Mouse (Mus musculus): ENCODE data around the gene Myocd. TPM values are rescaled to one million over a fixed set of nuclear protein-coding genes. Genes with fewer than 3 reads are reported as not detected.
A peak's percentile ranks its signal among the peaks of the same experiment; 100 is the strongest.

Gene Myocd
- polyA plus RNA-seq, 1 experiment from 2014 or later: 2.9 TPM

- H3K4me3 ChIP-seq (ENCODE audit: low read depth, low read length): no peak overlapping the region
- H3K9ac ChIP-seq (ENCODE audit: low read depth, low read length): no peak overlapping the region
- no peak overlapping the region for H3K4me2 ChIP-seq (ENCODE audit: low read depth, low read length)
- DNase-seq (ENCODE audit: low spot score) (no peak), ATAC-seq (ENCODE audit: low read depth) (no peak)
- H3K27me3 ChIP-seq (replicated peaks; ENCODE audit: control insufficient read depth, insufficient read depth, low read length): no peaks in the 10 kb centered on the region
- H3K4me1 ChIP-seq (ENCODE audit: control insufficient read depth, insufficient read depth, low read length): no peaks in the 10 kb centered on the region
- no peak overlapping the region for H3K27ac ChIP-seq (replicated peaks; ENCODE audit: low read depth, low read length)
- H3K9me3 ChIP-seq (ENCODE audit: control insufficient read depth, low read length): no peaks in the 10 kb centered on the region
- H3K36me3 ChIP-seq (ENCODE audit: control insufficient read depth, insufficient read depth, low read length): no peaks in the 10 kb centered on the region
- WGBS: 63% methylated on average over 6 of the region's 6 CpGs
Measured at GRCm38 (mm10) chr11:65263466-65263865, 6.3 kb downstream of the Myocd start.

GRCm38 (mm10) chr11:65258997-65259396, 10.8 kb downstream of the Myocd start:
- H3K36me3 ChIP-seq (ENCODE audit: control insufficient read depth, insufficient read depth, low read length): no peaks in the 10 kb centered on the region
- H3K4me1 ChIP-seq (ENCODE audit: control insufficient read depth, insufficient read depth, low read length): 0 out of 2 replicates have a peak, but pooled peaks cover 3% of the 10 kb centered on the region
- DNase-seq (ENCODE audit: low spot score): no peak
- no peak overlapping the region for H3K27ac ChIP-seq (replicated peaks; ENCODE audit: low read depth, low read length)
- H3K9ac ChIP-seq (ENCODE audit: low read depth, low read length): no peak overlapping the region
- no peaks in the 10 kb centered on the region for H3K9me3 ChIP-seq (ENCODE audit: control insufficient read depth, low read length)
- no peak overlapping the region for H3K4me3 ChIP-seq (ENCODE audit: low read depth, low read length)
- WGBS: 89% methylated on average over 4 of the region's 4 CpGs
- no peak for ATAC-seq (ENCODE audit: low read depth)
- no peaks in the 10 kb centered on the region; the same call in 1 of the 2 replicates for H3K27me3 ChIP-seq (replicated peaks; ENCODE audit: control insufficient read depth, insufficient read depth, low read length)
- no peak overlapping the region for H3K4me2 ChIP-seq (ENCODE audit: low read depth, low read length)

DNA sequence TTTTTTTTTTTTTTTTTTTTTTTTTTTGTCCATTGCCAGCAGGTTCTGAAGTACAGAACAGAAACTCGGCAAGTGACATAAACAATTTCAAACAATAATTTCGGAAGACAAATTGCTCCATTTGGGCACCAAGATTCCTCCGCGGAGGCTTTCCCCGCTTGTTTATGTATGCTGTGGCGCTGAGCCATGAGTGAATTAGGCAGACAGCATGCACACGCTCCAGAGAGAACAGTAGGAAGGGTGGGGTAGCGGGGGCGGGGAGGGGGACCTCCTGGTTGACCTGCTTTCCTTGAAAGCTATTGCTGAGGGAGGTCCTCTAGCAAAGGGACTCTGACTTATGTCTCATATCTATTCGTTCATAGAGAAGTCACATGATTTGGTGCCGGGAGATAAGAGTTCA, 13.6 kb downstream of the Myocd start:
- Histone ChIP-seq H3K27me3 (replicated peaks; ENCODE audit: control insufficient read depth, insufficient read depth, low read length) (no peaks in the 10 kb centered on the region; the same call in 1 of the 2 replicates), H3K4me2 (ENCODE audit: low read depth, low read length) (no peak overlapping the region), H3K4me3 (ENCODE audit: low read depth, low read length) (no peak overlapping the region), H3K27ac (replicated peaks; ENCODE audit: low read depth, low read length) (no peak overlapping the region), H3K9ac (ENCODE audit: low read depth, low read length) (no peak overlapping the region), H3K36me3 (ENCODE audit: control insufficient read depth, insufficient read depth, low read length) (no peaks in the 10 kb centered on the region), H3K4me1 (ENCODE audit: control insufficient read depth, insufficient read depth, low read length) (0 out of 2 replicates have a peak, but pooled peaks cover 3% of the 10 kb centered on the region), H3K9me3 (ENCODE audit: control insufficient read depth, low read length) (no peaks in the 10 kb centered on the region)
- ATAC-seq (ENCODE audit: low read depth): no peak
- 62% methylated on average over 11 of the region's 11 CpGs for WGBS
- DNase-seq (ENCODE audit: low spot score): peak; percentile 10

- Histone ChIP-seq H3K4me3 (ENCODE audit: low read depth, low read length) (no peak overlapping the region), H3K36me3 (ENCODE audit: control insufficient read depth, insufficient read depth, low read length) (no peaks in the 10 kb centered on the region), H3K27me3 (replicated peaks; ENCODE audit: control insufficient read depth, insufficient read depth, low read length) (no peaks in the 10 kb centered on the region; the same call in 1 of the 2 replicates), H3K9me3 (ENCODE audit: control insufficient read depth, low read length) (no peaks in the 10 kb centered on the region), H3K9ac (ENCODE audit: low read depth, low read length) (no peak overlapping the region), H3K4me2 (ENCODE audit: low read depth, low read length) (no peak overlapping the region), H3K4me1 (ENCODE audit: control insufficient read depth, insufficient read depth, low read length) (0 out of 2 replicates have a peak, but pooled peaks cover 3% of the 10 kb centered on the region), H3K27ac (replicated peaks; ENCODE audit: low read depth, low read length) (no peak overlapping the region)
- no peak for DNase-seq (ENCODE audit: low spot score)
- ATAC-seq (ENCODE audit: low read depth): no peak
- 59% methylated on average over 6 of the region's 6 CpGs for WGBS
Measured at GRCm38 (mm10) chr11:65255564-65255963, 14.2 kb downstream of the Myocd start.

DNA sequence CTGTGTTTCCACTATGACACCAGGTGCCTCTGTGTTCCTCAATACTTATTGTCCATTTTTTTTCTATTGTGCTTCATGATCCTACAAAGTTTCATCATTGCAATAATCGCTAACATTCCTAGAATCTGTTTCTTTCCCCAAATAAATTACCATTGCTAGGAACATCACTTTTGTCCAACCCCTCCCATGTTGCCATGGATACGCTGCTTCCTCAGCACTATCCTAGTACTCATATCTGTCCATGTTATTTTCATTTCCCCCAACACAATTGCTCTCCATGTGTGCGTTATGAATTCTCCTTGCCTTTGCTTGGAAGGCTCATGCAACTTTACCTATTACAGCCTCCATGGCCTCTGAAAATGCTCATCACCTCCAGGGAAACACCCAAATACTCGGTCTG, 19.4 kb downstream of the Myocd start:
- no peak overlapping the region for H3K4me2 ChIP-seq (ENCODE audit: low read depth, low read length)
- H3K4me3 ChIP-seq (ENCODE audit: low read depth, low read length): no peak overlapping the region
- whole genome bisulfite sequencing: 92% methylated on average over 4 of the region's 4 CpGs
- H3K27ac ChIP-seq (replicated peaks; ENCODE audit: low read depth, low read length): no peak overlapping the region
- H3K9me3 ChIP-seq (ENCODE audit: control insufficient read depth, low read length): no peaks in the 10 kb centered on the region
- no peaks in the 10 kb centered on the region for H3K36me3 ChIP-seq (ENCODE audit: control insufficient read depth, insufficient read depth, low read length)
- no peaks in the 10 kb centered on the region; the same call in 1 of the 2 replicates for H3K27me3 ChIP-seq (replicated peaks; ENCODE audit: control insufficient read depth, insufficient read depth, low read length)
- no peak for ATAC-seq (ENCODE audit: low read depth)
- no peak for DNase-seq (ENCODE audit: low spot score)
- H3K9ac ChIP-seq (ENCODE audit: low read depth, low read length): no peak overlapping the region
- no peaks in the 10 kb centered on the region for H3K4me1 ChIP-seq (ENCODE audit: control insufficient read depth, insufficient read depth, low read length)

- H3K4me3 ChIP-seq (ENCODE audit: low read depth, low read length): no peak overlapping the region
- H3K4me2 ChIP-seq (ENCODE audit: low read depth, low read length): no peak overlapping the region
- no peaks in the 10 kb centered on the region for H3K9me3 ChIP-seq (ENCODE audit: control insufficient read depth, low read length)
- no peak overlapping the region for H3K27ac ChIP-seq (replicated peaks; ENCODE audit: low read depth, low read length)
- DNase-seq (ENCODE audit: low spot score): no peak
- H3K36me3 ChIP-seq (ENCODE audit: control insufficient read depth, insufficient read depth, low read length): no peaks in the 10 kb centered on the region
- H3K4me1 ChIP-seq (ENCODE audit: control insufficient read depth, insufficient read depth, low read length): no peaks in the 10 kb centered on the region
- WGBS: 81% methylated on average over 8 of the region's 8 CpGs
- no peak overlapping the region for H3K9ac ChIP-seq (ENCODE audit: low read depth, low read length)
- ATAC-seq (ENCODE audit: low read depth): no peak
- no peaks in the 10 kb centered on the region for H3K27me3 ChIP-seq (replicated peaks; ENCODE audit: control insufficient read depth, insufficient read depth, low read length)
Measured at GRCm38 (mm10) chr11:65246301-65247054, 23.3 kb downstream of the Myocd start.

DNA sequence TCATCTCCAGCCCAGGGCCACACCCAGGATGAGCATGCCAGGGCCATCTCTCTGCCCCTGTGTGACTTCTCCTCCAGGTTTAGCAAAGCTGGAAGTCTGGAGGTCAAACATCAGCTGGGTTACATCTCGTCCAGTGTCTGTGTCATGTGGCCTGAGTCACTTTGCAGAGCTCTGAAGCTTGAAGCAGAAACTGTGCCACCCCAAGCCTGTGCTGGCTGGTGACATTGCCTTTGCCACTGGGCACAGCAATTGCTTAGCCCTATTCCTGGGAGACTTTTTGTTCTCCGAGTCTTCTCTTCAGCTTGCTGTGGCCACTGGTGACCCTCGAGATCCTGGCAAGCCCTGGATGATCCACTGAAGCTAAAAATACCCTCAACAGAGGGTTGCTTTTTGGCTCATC, 26.2 kb downstream of the Myocd start:
- H3K9me3 ChIP-seq (ENCODE audit: control insufficient read depth, low read length): no peaks in the 10 kb centered on the region
- H3K36me3 ChIP-seq (ENCODE audit: control insufficient read depth, insufficient read depth, low read length): no peaks in the 10 kb centered on the region
- H3K4me3 ChIP-seq (ENCODE audit: low read depth, low read length): no peak overlapping the region
- no peak for DNase-seq (ENCODE audit: low spot score)
- no peak overlapping the region for H3K27ac ChIP-seq (replicated peaks; ENCODE audit: low read depth, low read length)
- ATAC-seq (ENCODE audit: low read depth): no peak
- no peak overlapping the region for H3K9ac ChIP-seq (ENCODE audit: low read depth, low read length)
- H3K27me3 ChIP-seq (replicated peaks; ENCODE audit: control insufficient read depth, insufficient read depth, low read length): no peaks in the 10 kb centered on the region
- 69% methylated on average over 3 of the region's 3 CpGs for WGBS
- no peaks in the 10 kb centered on the region for H3K4me1 ChIP-seq (ENCODE audit: control insufficient read depth, insufficient read depth, low read length)
- no peak overlapping the region for H3K4me2 ChIP-seq (ENCODE audit: low read depth, low read length)

DNA sequence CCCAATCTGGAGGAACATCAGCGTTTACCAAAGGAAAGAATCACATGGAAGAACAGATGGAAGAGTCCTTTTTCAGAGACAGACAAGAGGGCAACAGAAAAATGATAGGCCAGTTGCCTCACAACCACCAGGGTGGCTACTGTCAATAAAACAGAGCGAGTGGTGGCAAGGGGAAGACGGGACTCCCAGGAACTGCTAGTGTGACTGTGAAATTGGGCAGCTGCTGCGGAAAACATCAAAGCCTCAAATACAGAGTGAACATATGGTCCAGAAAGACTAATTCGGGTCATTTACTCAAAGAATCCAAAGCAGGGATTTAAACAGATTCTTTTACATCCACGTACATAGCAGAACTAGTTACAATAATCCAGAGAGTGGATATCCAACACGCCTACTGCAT, 29.3 kb downstream of the Myocd start:
- Histone ChIP-seq H3K4me3 (ENCODE audit: low read depth, low read length) (no peak overlapping the region), H3K27ac (replicated peaks; ENCODE audit: low read depth, low read length) (no peak overlapping the region), H3K4me2 (ENCODE audit: low read depth, low read length) (no peak overlapping the region), H3K9me3 (ENCODE audit: control insufficient read depth, low read length) (no peaks in the 10 kb centered on the region), H3K36me3 (ENCODE audit: control insufficient read depth, insufficient read depth, low read length) (no peaks in the 10 kb centered on the region), H3K4me1 (ENCODE audit: control insufficient read depth, insufficient read depth, low read length) (no peaks in the 10 kb centered on the region), H3K27me3 (replicated peaks; ENCODE audit: control insufficient read depth, insufficient read depth, low read length) (no peaks in the 10 kb centered on the region), H3K9ac (ENCODE audit: low read depth, low read length) (no peak overlapping the region)
- ATAC-seq (ENCODE audit: low read depth) (peak; percentile 50; the same call in 1 of the 2 replicates), DNase-seq (ENCODE audit: low spot score) (peak; percentile 42)
- 64% methylated on average over 7 of the region's 7 CpGs for WGBS

DNA sequence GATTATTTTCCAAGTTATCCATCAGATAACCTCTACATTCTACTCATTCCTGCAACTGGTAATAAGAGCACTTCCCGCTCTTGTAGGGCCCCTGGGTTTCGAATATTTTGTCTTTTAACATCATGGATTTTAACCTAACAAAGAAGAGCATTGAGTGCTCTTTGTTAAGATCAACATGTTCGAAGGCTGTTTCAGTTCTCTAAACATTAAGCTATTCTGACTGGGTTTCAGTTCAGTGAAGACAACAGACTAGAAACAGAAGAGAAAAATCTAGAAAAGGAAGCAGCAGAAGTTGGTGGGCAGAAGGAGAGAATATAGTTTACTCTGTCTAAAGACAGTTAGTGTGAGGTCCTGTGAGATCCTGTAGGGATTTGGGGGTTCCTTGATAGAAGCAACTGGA, 31.9 kb downstream of the Myocd start:
- H3K4me1 ChIP-seq (ENCODE audit: control insufficient read depth, insufficient read depth, low read length): no peaks in the 10 kb centered on the region
- no peak overlapping the region for H3K27ac ChIP-seq (replicated peaks; ENCODE audit: low read depth, low read length)
- 74% methylated on average over 3 of the region's 3 CpGs for WGBS
- no peak for DNase-seq (ENCODE audit: low spot score)
- no peaks in the 10 kb centered on the region for H3K36me3 ChIP-seq (ENCODE audit: control insufficient read depth, insufficient read depth, low read length)
- no peak overlapping the region for H3K9ac ChIP-seq (ENCODE audit: low read depth, low read length)
- no peak overlapping the region for H3K4me3 ChIP-seq (ENCODE audit: low read depth, low read length)
- no peaks in the 10 kb centered on the region for H3K27me3 ChIP-seq (replicated peaks; ENCODE audit: control insufficient read depth, insufficient read depth, low read length)
- no peak overlapping the region for H3K4me2 ChIP-seq (ENCODE audit: low read depth, low read length)
- H3K9me3 ChIP-seq (ENCODE audit: control insufficient read depth, low read length): no peaks in the 10 kb centered on the region
- ATAC-seq (ENCODE audit: low read depth): no peak
